Mouse (Mus musculus) lung, adult 18-20 months (tissue): ENCODE measurements around the gene Nlk.
"Not testable (repeated sequence)": the region's sequence is repeated elsewhere in the genome, so short reads cannot be mapped to it uniquely, and the experiment has no call there.

ENCODE experiments used
- DNase-seq, 2 experiments: peaks; one replicate each; pipeline ENCODE4 v3.0.0; 2022; ENCODE audit warnings: mixed read lengths in 2 of 2

The Nlk gene

GRCm38 (mm10) chr11:78540358-78540757, 156.8 kb downstream of the Nlk start:
- peak; percentile 68 to 73 for DNase-seq

DNA sequence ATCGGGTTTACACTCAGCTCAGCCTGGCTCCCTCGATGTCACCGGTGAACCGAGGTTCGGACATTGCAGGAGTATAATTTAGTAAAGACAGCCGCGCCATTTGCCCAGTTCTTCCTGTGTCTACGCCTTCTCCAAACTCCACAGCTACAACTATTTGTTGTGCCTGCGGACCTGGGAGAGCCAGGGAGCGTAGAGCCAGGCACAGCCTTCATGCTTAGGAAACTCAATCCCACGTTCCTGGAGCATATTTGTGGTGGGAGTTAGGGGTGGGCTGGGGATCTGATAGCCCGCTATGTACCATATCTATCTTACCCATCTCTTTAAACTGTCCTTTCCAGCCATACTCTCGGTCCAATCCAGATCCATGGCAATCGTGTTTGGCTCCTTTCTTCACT, 160.5 kb downstream of the Nlk start:
- DNase-seq, result no peak

GRCm38 (mm10) chr11:78536080-78536689, 161.0 kb downstream of the Nlk start, which contains the start of the genes Tnfaip1 and Ift20:
TSS of gene Tnfaip1 (minus strand) at chr11:78536332.
TSS of gene Ift20 (plus strand) at chr11:78536361.
- DNase-seq, result peak; percentile 99 to 100

DNA sequence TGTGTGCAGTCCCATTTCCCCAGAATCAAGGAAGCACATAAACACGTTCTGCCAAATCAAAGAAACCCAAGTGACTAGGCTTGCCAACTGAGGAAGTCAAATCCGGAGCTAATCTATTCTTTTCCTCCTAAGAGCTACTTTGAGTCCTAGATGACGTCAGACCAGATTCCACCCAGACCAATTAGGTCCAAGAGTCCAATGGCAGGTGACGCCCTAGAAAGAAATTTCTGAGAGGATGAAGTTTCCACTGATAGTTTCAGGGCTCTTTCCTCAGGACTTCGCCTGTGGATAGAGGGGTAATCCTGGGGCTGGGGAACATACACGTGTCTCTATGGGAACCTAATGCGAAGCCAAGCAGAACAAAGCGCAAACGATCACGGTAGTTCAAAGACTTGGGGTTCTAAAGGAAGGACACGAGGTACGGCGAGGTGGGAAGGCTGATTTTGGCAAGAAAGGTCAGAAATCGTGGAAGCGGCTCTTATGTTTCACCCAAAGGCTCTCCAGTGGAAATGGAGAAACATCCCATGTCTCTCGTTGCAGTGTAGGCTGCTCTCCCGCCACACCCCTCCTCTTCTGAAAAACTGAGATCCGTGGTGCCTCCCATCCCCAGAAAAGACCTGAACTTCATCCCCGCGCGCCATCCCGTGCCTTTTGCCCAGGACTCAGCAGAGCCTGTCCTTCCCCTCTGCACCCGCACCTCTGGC, 161.6 kb downstream of the Nlk start:
- peak; percentile 63 to 85 for DNase-seq

GRCm38 (mm10) chr11:78534516-78534915, 162.7 kb downstream of the Nlk start:
- DNase-seq, result no peak

DNA sequence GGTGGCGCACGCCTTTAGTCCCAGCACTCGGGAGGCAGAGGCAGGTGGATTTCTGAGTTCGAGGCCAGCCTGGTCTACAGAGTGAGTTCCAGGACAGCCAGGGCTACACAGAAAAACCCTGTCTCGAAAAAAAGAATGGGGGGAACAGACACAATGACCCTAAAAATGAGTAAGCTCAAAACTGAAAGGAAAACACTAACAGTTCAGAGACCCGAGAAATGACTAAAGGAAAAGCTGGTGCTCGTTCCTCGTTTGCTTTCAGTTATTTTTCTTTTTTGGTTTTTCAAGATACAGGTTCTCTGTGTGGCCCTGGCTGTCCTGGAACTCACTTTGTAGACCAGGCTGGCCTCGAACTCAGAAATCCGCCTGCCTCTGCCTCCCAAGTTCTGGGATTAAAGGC, 165.7 kb downstream of the Nlk start:
- DNase-seq, result not testable (repeated sequence)

DNA sequence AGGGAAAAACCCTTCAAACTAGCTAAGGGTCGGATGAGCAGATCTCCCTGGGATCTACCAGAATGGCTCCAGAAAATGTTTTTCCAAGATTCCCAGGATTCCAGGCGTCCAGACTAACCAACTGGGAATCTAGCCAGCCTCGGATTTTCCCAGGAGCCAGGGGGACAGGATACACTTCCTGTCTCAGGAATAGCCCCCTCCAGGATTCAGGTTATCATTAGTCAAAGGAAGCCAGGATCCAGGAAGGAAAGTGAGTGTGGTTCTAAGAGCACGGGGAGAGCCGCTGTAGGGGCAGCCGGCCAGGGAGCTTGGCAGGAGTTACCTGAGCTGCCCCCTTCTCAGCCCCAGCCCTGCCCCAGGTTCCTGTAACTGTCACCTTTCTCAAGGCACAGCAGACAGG, 166.1 kb downstream of the Nlk start:
- DNase-seq, result peak in 1 of 2 experiments; percentile 33

DNA sequence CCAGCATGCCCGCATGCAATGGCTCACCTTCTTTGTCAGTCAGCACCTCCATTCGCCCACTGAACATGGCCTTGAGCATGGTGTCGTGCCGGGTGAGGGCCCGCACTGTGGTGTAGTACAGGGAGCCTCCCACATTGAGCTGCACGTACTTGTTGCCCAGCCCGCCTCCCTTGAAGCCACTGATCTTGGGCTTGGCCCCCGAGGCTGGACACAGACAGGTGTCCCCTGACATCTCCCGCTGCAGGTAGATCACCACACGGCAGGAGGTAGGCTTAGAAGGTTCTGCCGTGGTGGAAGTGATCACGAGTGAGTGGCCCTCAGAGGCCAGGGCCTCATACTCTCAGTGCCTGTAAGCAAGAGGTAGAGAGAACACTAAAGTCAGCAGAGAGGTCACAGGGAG, 167.2 kb downstream of the Nlk start:
- DNase-seq, result no peak

DNA sequence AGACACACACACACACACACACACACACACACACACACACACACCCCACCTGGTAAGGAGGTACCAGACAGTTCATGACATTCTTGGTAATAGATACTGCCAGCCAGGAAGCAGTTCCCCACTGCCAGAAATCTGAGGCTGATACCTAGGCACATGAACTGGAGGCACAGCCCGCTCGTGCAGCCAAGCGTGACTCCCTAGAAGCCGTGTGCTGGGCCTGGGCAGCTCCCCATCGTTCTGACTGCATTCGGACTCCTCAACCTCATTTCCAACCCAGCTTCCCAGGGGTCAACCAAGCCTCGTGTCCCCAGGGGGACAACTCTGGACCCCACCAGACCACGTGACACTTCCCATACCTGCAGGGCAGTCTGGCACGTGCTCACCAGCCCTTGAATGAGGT, 168.5 kb downstream of the Nlk start:
- no peak for DNase-seq

DNA sequence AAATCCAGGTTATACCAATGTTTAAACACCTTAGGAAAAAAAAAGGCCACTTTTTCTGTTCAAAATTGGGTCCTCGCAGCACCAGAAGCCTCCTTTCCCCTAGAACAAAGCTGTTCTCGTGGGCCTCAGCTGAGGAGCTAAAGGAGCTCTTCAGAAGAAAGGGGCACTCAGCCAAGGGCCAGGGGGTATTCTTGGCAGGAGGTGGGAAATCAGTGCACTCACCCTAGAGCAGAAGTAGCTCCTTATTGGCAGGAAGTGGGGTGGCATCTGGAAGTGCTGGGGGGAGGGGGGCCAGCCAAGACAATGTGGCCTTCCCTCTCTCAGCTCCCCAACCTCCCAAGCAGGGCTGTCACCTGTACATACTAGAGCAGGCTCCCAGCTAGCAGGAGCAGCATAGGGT, 172.3 kb downstream of the Nlk start:
- peak; percentile 60 to 72 for DNase-seq

- DNase-seq, result peak; percentile 75 to 84
Observed at GRCm38 (mm10) chr11:78523241-78523955, 173.8 kb downstream of the Nlk start.

GRCm38 (mm10) chr11:78522481-78522997, 174.6 kb downstream of the Nlk start:
- DNase-seq, result peak; percentile 44 to 51

DNA sequence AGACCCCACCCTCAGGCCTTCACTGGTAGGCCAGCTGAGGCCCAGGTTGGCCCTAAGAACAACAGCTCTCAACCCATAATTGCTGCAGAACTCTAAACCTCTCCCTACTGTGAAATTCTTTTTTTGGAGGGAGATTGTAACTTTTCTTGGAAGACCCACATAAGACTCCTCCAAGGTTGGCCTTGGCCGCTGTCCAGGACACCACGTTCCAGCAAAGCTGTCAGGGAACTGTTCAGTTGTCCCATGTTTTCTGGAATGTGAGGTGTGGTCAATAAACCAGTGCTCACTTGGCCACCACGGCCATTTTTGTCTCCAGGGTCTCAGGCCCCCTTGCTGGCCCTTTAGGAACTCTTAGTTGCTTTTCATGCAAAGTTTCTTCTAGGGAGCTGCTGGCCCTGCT, 175.3 kb downstream of the Nlk start:
- DNase-seq, result no peak

- no peak for DNase-seq
Observed at GRCm38 (mm10) chr11:78518931-78519330, 178.2 kb downstream of the Nlk start.
